Mouse (Mus musculus) testis, adult 2 months (tissue): ENCODE data around the gene Gm16485. TPM values are rescaled to one million over a fixed set of nuclear protein-coding genes. Genes with fewer than 3 reads are reported as not detected.

ENCODE experiments used
- H3K27ac ChIP-seq: fragments of 200-500 bp; 2 replicates; pipeline ENCODE4 v1.5.1; 2012; ENCODE audit warnings: low read depth, low read length; ENCODE audit not compliant: control insufficient read depth, insufficient read depth
- H3K27me3 ChIP-seq: fragments of 200-500 bp; 2 replicates; pipeline ENCODE4 v1.6.1; 2012; ENCODE audit warnings: mild to moderate bottlenecking, low read length, moderate library complexity; ENCODE audit not compliant: control insufficient read depth, insufficient read depth
- H3K36me3 ChIP-seq: fragments of 200-500 bp; 2 replicates; pipeline ENCODE4 v1.6.1; 2012; ENCODE audit warnings: mild to moderate bottlenecking, low read length; ENCODE audit not compliant: control insufficient read depth, insufficient read depth
- H3K4me1 ChIP-seq: fragments of 200-500 bp; 2 replicates; pipeline ENCODE4 v1.6.1; 2012; ENCODE audit warnings: low read length; ENCODE audit not compliant: control insufficient read depth, insufficient read depth
- H3K4me3 ChIP-seq: fragments of 200-500 bp; 2 replicates; pipeline ENCODE4 v1.5.1; 2012; ENCODE audit warnings: low read depth, mild to moderate bottlenecking, low read length, moderate library complexity, mixed read lengths; ENCODE audit not compliant: control insufficient read depth
- CTCF ChIP-seq: fragments of 200-500 bp; IDR thresholded peaks from 2 replicates; pipeline ENCODE4 v1.5.1; 2012; ENCODE audit warnings: low read depth, mild to moderate bottlenecking, inconsistent platforms, low read length, moderate library complexity; ENCODE audit not compliant: control insufficient read depth, insufficient read depth, insufficient replicate concordance
- POLR2A ChIP-seq: fragments of 200-500 bp; IDR thresholded peaks from 2 replicates; pipeline ENCODE4 v1.6.1; 2012; ENCODE audit warnings: low read depth, mild to moderate bottlenecking, inconsistent platforms, low read length, moderate library complexity; ENCODE audit not compliant: control insufficient read depth
- polyA plus RNA-seq: library from polyadenylated mRNA; depleted of rRNA; stranded (reverse); fragments of >200 nt; gene quantifications from 2 replicates; pipeline ENCODE4 v1.2.3, GENCODE M21; 2012; rRNA removed

The Gm16485 gene
- polyA plus RNA-seq, 1 experiment: not detected

DNA sequence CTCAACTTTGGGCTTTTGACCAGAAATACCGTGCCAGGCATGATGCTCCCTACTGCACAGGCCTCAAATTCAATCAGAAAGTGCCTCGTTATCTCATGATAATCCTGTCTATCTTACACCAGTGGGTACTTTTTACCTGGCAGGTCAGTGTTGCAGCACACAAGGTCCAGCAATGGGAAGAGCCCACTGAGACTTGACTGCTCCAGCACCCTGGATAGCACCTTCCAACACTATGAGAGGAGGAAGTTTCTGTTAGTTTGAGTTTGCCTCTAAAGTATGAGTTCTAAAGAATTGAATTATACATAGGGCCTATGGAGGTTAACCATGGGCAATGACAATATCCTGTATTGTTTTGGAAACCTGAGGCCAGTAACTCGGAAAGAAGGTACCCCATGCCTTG is 10.7 kb downstream of the Gm16485 start:
- H3K4me1 ChIP-seq: no peaks in the 10 kb centered on the region
- no peak overlapping the region for H3K4me3 ChIP-seq
- no peak overlapping the region for H3K27ac ChIP-seq
- H3K36me3 ChIP-seq: no peaks in the 10 kb centered on the region
- no peaks in the 10 kb centered on the region for H3K27me3 ChIP-seq
- TF ChIP-seq POLR2A (no peak), CTCF (no peak)

DNA sequence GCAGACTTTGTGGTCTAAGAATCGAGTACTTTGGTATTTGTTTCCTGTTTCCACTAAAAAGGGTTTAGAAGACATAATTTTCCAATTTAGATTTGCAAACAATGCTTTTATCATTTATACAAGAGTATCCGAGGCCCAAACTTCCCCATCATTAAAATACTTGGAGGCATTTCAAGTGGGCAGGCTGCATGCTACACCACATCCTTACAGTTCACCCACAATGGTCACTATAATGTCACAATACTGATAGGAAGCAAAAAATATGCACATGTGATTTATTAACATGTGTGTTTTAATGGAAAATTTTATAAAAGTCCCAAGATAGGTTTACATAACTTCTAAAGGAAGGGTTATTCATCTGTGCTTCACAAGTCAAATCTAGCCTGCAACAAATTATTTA is 24.9 kb downstream of the Gm16485 start:
- H3K4me3 ChIP-seq: no peak overlapping the region
- no peaks in the 10 kb centered on the region for H3K36me3 ChIP-seq
- no peaks in the 10 kb centered on the region for H3K27me3 ChIP-seq
- TF ChIP-seq POLR2A (no peak), CTCF (no peak)
- H3K4me1 ChIP-seq: no peaks in the 10 kb centered on the region
- no peak overlapping the region for H3K27ac ChIP-seq

DNA sequence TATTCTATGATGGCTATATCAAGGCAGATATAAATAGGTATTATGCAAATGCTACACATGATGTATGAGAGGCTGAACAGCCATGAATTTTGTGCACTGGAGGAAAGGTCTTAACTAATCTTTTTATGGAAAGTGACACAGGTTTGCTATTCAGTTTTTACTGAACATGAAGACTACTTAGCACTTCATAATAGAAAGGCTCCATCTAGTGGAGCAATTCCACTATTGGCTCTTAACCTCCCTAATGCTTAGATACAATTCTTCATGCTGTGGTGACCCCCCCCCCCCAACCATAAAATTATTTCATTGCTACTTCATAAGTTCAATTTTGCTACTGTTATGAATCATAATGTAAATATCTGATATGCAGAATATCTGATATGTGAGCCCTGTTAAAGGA is 29.6 kb downstream of the Gm16485 start:
- H3K4me1 ChIP-seq: no peaks in the 10 kb centered on the region
- no peak overlapping the region for H3K27ac ChIP-seq
- H3K36me3 ChIP-seq: no peaks in the 10 kb centered on the region
- no peaks in the 10 kb centered on the region for H3K27me3 ChIP-seq
- TF ChIP-seq POLR2A: no peak
- no peak for TF ChIP-seq CTCF
- H3K4me3 ChIP-seq: no peak overlapping the region

DNA sequence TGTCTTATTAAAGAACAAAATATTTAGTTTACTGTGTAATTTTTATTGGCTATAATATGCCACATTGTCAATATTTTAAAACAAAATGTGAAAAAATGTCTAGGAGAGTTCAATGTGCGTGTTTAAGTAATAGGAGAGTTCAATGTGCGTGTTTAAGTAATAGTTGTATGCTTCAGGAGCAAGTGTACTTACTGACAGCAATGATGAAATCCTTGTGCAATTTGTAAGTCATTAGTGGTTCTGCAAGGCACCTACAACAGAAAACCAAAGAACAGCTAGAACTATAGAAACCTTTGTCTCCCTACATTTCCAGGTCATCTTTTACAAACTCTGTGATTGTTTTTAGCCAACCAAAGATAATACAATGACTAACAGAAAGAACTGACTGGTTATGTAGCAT is 43.5 kb downstream of the Gm16485 start:
- H3K27ac ChIP-seq: no peak overlapping the region
- no peaks in the 10 kb centered on the region for H3K4me1 ChIP-seq
- H3K36me3 ChIP-seq: no peaks in the 10 kb centered on the region
- TF ChIP-seq POLR2A: no peak
- TF ChIP-seq CTCF: no peak
- H3K4me3 ChIP-seq: no peak overlapping the region
- H3K27me3 ChIP-seq: no peaks in the 10 kb centered on the region

Other genes starting within 250 kb of the Gm16485 start
- gene Pgr, start 72.0 kb upstream of the Gm16485 start, polyA plus RNA-seq: not detected in 2 replicates